Mouse (Mus musculus): ENCODE results near the gene Map4k1.
"Not testable (repeated sequence)": the region's sequence is repeated elsewhere in the genome, so short reads cannot be mapped to it uniquely, and the experiment has no call there.

The Map4k1 gene

DNA sequence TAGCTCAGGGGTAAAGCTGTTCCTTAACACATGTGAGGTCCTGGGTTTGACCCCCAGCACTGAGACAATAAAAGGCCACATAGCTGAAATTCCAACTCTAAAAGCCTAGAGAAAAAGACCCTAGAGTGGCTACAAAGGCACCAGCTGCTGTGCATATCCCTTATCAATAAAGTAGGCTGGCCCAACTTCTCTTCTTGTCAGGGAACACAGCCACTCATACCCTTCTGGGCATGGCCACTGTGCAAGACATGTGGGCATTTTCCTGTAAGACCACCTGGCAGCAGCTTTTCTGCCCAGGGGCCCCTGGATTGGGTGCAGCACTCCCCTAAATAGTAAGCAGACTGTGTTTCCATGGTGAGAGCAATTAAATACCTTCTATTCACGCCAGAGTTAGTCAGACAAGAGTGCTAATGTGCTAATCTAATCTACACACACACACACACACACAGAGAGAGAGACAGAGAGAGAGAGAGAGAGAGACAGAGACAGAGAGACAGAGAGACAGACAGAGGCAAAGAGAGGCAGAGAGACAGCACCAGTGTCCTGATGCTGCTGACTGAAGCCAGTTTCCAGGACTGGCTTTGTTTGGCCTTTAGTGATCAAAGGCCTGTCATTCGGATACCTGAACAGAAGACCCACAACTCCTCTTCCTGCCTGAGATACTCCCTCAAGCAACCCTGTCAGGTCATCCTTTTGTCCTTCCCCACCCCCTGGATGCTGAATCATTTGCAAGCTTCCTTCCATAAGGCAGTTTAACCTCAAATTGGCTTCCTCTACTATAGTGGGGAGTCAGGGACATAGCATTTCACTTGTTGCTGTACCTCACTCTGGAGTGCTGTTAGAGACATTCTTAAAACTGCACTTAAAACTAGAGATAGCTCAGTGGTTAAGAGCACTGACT, 28.1 kb upstream of the Map4k1 start:
- in situ Hi-C loops (cut with MboI; ENCODE audit: low pct_unique_long_range_greater_than_20kb in 1 of 2, low sequenced_read_pairs in 2 of 2, unreplicated experiment in 1 of 2), result no loop called here

DNA sequence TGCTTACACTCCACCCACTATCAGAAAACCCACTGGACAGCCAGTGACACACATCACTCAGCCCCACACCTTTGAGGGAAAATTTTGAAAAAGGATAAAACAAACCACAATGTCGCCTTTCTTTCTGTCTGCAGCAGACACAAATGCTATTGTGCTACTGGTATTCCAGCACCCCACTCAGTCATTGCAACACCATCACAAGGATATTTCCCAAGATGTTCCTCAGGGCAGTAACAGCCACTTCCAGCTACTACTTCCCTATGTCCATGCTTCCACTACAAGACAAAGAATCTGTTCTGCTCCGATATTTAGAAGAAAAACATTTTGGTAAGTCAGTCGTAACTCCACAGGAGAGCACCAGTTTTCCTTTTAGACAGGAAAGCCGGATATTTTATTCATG, 27.1 kb upstream of the Map4k1 start:
- in situ Hi-C loops (cut with MboI; ENCODE audit: low pct_unique_long_range_greater_than_20kb in 1 of 2, low sequenced_read_pairs in 2 of 2, unreplicated experiment in 1 of 2), result no loop called here

DNA sequence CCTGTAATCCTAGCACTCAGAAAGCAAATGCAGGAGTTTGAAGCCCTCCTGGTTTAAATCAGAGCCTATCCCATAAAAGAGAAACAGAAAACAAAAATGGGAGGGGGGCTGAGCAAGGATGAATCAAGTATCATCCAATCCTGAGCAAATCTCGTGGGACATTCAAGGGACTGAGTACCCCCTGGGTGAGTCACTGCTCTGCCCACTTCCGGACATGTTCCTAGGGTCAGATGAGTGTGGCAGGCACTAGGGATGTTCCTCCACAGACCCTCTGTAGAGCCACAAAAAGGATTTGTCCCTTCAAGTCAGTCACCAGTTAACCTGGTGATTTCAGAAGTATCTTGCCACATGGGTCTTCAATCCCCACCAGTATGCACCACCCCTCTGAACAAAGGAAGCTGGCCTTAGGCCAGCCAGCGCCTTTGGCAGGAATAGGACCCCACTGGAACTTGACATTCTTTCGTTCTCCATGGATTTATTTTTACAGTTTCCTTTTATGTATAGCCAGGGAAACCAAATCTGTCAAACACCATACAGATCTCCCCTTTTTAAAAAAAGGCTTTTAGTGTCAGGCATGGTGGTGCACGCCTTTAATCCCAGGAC, 26.5 kb upstream of the Map4k1 start:
- in situ Hi-C loops (cut with MboI; ENCODE audit: low pct_unique_long_range_greater_than_20kb in 1 of 2, low sequenced_read_pairs in 2 of 2, unreplicated experiment in 1 of 2), result no loop called here

DNA sequence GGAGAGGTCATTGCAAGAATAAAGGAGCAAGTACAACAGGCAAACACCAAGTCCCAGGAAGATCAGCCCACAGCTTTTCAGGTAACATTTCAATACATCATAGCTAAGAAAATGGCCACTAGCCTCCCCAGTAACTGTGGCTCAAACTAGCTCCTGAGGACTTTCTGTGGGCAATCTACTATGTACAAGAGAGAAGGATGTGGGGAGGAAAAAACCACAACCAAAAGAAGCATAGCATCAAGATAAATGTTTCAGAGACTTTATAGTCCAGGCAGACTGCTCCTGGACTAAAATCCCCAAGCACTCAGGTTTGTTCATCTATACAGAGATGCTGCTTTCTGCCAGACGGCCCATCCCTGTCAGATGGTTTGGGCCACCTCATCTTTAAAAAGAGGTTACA, 25.6 kb upstream of the Map4k1 start:
- in situ Hi-C loops (cut with MboI; ENCODE audit: low pct_unique_long_range_greater_than_20kb in 1 of 2, low sequenced_read_pairs in 2 of 2, unreplicated experiment in 1 of 2), result no loop called here

DNA sequence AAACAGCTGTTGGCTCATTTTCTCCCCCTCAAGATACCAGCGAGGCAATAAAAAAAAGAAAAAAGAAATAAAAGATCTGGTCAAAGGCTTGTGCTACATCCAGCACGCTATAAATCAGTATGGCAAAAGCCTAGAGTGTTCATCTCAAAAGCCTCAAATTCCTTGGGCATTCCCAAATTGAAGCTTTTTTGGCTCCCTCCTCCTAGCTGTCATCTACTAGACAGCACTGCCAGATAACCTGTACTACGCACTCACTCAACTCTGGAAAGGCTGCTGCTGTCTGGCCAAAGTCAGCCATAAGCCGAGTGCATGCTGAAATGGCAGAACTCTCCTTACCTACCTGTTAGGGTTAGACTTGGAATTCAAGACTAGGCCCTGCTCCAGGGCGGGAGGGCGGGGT, 24.6 kb upstream of the Map4k1 start:
- in situ Hi-C loops (cut with MboI; ENCODE audit: low pct_unique_long_range_greater_than_20kb in 1 of 2, low sequenced_read_pairs in 2 of 2, unreplicated experiment in 1 of 2), result no loop called here

DNA sequence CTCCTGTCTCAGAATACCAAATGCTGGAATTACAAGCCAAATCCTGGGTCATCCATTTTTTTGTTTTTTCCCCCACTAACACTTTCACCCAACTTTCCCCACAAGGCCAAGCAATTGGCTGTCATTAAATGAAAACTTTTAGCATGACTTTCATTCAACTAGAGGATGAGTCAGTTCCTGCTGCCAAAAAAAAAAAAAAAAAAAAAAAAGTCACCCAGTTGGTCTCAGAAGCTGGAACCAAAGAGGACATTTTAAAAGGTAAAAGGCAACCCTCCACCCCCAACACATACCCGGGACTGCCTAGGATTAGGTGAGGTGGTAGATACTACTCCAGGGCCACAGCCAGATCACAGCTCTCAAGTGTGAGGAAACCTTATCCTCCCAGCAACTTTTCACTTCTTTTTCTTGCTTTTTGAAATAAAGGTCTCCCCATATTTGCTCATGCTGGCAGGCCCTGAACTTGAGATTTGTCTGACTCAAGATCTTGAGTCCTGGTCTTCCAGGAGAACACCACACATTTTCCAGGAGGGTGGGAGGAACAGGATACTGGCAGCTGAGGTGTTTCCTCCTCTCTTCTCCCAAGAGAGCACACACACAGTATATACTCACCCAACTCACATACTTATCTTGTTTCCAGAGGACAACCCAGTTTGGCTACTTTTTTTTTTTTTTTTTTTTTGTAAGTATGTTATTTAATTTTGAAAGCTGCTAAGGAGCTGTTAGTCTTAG, 23.7 kb upstream of the Map4k1 start:
- in situ Hi-C loops (cut with MboI; ENCODE audit: low pct_unique_long_range_greater_than_20kb in 1 of 2, low sequenced_read_pairs in 2 of 2, unreplicated experiment in 1 of 2), result no loop called here

DNA sequence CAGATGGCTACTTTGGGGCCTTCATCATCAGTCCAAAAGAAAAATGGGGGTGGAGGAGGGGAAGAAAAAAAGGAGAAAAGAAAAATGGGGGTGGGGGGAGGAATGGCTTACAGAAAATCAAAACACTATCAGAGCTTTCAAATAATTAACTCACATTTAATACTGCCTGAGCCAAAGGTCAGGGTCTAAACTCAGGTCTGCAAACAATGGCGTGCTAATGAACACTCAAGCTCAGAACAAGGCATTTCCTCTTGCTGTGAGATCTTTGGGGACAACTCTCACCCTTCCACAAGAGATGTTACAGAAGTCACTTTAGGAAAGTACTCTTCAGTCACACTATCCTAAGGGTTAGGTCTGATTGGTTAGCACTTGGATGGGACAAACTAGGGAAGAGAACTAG, 23.1 kb upstream of the Map4k1 start:
- in situ Hi-C loops (cut with MboI; ENCODE audit: low pct_unique_long_range_greater_than_20kb in 1 of 2, low sequenced_read_pairs in 2 of 2, unreplicated experiment in 1 of 2), result no loop called here

DNA sequence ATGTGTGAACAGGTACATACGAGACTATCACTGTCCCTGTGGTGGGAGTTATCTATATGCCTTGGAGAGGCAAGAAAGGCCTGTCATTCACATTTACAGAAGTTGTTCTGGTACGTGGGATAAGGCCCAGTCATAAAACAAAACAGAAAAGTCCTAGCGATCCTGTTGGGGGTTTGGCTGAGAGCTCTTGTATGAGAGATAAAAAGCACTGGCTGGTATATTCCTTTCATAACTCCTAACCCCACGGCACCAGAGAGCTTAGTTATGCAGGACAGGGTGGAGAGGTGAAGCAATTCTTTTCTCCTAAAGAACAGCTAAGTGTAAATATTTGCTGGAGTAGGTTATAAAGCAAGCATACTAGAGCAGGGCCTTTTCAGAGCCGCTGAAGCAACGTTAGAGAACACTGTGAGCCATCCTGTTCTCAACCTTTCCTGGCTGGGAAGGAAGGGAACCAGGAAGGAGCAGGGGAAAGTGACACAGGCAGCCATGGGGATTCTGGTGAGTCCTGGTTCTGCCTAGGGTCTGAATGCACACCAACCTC, 22.3 kb upstream of the Map4k1 start:
- in situ Hi-C loops (cut with MboI; ENCODE audit: low pct_unique_long_range_greater_than_20kb in 1 of 2, low sequenced_read_pairs in 2 of 2, unreplicated experiment in 1 of 2), result no loop called here

DNA sequence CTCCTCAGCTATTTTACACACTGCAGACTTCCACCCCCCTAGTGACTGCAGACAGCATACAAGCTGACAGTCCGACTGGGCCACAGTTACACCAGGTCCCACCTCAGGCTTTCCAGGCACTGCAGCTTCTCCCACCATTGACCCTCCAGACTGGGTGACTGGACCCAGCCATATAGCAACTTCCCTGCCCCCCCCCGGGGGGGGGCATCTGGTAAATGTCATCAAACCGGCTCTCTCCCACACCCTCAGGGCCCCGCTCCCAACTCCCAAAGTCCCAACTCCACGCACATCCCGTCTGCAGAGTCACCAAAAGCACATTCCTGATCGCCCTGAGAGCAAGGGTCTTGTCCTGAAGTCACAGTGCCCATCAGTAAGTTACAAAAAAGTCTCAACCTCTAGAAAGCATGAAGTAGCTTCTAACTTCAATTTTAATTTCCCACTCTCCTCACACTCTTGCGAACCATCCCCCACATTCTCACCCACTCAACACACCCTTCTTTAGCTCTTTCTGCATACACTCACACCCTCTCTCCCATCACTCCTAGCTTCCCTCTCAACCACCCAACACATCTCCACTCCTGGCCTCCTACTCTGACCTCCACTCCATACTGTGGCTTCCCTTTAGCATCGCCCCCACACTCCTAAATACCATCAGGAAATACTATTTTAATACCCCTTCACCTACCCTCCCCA, 21.4 kb upstream of the Map4k1 start:
- in situ Hi-C loops (cut with MboI; ENCODE audit: low pct_unique_long_range_greater_than_20kb in 1 of 2, low sequenced_read_pairs in 2 of 2, unreplicated experiment in 1 of 2), result no loop called here

DNA sequence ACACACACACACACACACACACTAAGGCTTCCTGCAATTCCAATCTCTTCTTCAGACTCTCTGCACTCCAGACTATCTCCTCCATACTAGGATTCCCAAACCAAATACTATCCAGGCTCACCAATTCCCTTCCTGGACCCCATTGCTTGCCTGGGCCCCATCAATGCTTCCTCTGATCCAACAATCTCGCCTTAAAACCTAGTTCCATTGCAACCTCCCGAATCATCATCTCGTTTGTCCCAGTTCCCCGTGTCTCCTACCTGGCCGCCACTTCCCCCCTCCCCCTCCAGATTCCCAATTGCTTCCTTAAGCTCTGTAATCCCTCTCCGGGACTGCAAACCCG, 20.3 kb upstream of the Map4k1 start:
- in situ Hi-C loops (cut with MboI; ENCODE audit: low pct_unique_long_range_greater_than_20kb in 1 of 2, low sequenced_read_pairs in 2 of 2, unreplicated experiment in 1 of 2), result no loop called here

DNA sequence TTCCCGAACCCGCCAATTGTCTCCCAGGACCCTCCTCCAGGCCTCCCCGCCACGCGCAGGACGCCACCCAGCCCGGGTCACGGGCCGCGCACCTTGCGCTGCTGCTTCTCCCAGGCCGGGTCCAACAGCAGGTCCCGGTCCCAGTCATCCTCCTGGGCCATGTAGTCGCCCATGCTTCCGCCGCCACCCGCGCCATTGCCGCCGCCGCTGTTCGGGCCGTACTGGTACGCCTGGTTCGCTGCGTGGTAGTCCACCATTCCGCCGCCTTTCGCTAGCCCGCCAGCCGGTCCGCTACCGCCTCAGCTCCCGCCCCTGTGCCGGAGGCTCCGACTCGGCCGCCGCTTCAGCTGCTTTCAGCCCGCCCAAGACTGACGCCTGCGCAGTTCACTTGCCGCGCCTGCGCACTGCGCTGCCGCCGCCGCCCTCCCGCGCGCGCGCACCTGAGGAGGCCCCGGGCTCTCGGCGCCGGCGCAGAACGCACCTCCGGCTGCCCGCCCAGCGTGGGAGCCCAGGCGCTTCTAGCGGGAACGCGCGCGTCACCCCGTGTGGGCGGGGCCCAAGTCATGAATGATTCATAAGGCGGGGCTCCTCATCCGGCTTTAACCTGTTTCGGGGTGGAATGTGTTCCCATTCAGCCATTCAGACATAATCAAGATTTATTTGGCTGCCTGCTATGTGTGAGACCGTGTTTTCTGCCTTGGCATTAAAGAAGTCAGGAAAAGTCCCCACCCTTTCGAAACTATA, 19.8 kb upstream of the Map4k1 start, which contains the start of gene Actn4:
Gene Actn4, minus strand, starts transcription at position 414 of the 744 bp plus-strand sequence.
- in situ Hi-C loops (cut with MboI; ENCODE audit: low pct_unique_long_range_greater_than_20kb in 1 of 2, low sequenced_read_pairs in 2 of 2, unreplicated experiment in 1 of 2), result no loop called here

DNA sequence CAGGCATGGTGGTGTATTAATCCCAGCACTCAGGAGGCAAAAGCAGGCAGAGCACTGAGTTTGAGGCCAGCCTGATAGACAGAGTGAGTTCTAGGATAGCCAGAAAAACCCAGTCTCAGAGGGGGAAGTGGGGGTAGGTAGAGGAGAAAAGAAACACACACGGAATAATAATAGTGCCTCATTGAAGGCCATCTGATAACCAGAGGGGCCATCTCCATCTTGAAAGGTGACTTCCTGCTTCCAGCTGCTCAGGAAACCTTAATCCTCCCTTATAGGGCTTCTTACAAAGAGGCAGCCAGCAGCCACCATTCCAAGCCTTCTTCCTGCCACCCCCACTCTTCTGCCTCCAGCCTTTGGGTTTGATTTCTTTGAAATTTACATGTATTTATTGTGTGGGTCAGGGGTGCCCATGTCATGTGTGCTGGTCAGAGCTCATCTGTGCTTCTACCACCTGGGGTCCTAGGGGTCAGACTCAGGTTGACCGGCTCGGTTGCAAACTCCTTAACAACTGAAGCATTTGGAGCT, 18.4 kb upstream of the Map4k1 start:
- in situ Hi-C loops (cut with MboI; ENCODE audit: low pct_unique_long_range_greater_than_20kb in 1 of 2, low sequenced_read_pairs in 2 of 2, unreplicated experiment in 1 of 2), result no loop called here

DNA sequence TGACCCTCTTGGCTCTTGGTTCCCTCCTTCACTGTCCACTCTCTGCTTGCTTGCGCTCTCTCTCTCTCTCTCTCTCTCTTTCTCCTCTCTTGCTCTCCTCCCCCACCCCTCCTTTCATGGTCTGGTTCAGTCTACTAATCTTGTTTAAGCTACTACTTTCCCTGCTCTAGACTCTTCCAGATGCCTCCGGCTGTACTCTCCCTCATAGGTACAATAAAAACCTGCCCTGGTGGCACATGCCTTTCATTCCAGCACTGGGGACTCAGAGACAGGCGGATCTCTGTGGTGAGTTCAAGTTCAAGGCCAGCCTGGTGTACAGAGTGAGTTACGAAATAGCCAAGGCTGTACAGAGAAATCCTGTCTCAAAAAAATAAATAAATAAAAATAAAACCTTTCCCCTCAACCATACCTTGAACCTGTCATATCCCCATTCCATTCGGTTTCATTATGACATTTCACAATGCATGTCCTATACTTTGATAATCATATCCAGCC, 16.5 kb upstream of the Map4k1 start:
- in situ Hi-C loops (cut with MboI; ENCODE audit: low pct_unique_long_range_greater_than_20kb in 1 of 2, low sequenced_read_pairs in 2 of 2, unreplicated experiment in 1 of 2), result no loop called here

DNA sequence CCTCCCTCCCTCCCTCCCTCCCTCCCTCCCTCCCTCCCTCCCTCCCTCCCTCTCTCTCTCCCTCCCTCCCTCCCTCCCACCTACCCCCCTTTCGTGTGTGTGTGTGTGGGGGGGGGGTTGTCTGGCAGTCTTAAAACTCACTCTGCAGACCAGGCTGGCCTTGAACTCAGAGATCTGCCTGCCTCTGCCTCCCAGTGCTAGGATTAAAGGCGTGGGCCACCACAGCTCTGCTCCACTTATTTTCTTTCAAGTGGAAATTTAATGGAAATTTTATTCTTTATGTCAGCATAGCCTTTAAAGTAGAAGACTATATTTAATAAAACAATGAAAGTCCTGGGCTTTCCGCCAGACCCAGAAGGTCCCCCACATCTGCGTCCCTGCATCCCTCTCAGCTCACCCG, 15.7 kb upstream of the Map4k1 start:
- in situ Hi-C loops (cut with MboI; ENCODE audit: low pct_unique_long_range_greater_than_20kb in 1 of 2, low sequenced_read_pairs in 2 of 2, unreplicated experiment in 1 of 2), result no loop called here

DNA sequence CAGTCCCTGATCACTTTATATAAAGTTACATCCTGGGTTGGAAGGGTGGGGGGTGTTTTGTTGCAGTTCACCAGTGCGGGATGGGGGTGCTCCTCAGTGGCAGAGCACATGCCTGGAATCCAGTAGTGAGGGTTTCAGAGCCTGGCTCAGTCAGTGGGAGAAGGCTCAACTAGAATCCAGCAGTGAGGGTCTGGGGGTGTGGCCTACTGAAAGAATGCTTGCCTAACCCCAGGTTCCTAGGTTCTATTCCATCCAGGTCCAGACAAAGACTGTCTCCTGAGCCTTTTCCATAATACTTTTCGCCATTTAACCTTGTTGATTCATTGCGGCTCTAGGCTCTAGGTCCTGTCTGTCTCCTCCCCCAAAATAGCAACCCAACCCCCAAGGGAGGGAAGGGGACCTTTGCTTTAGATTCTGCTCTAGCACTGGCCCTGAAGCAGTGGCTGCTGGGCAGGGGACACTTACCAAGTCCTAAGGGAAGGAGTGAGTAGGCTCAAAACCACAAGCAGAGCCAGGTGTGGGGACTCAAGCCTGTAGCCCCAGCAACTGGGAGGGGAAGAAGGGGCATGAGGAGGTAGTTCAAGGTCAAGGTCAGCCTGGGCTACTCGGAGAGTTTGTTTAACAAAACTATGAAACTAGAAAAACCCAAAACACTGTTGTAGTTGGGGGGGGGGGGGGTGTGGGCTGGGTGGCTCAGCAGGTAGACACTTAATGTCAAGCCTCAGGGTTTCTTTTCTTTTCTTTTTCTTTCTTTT, 14.9 kb upstream of the Map4k1 start:
- in situ Hi-C loops (cut with MboI; ENCODE audit: low pct_unique_long_range_greater_than_20kb in 1 of 2, low sequenced_read_pairs in 2 of 2, unreplicated experiment in 1 of 2), result no loop called here

DNA sequence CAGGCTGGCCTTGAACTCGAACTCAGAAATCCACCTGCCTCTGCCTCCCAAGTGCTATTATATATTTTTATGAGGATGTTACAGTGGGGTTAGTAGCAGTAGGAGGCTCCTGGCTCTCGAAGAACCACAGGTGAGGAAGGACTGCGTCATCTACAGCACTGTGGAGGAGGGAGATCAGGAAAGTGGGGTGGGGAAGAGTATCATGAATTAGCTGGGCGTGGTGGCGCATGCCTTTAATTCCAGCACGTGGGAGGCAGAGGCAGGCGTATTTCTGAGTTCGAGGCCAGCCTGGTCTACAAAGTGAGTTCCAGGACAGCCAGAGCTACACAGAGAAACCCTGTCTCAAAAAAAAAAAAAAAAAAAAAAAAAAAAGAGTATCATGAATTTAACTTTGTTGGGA, 13.7 kb upstream of the Map4k1 start:
- in situ Hi-C loops (cut with MboI; ENCODE audit: low pct_unique_long_range_greater_than_20kb in 1 of 2, low sequenced_read_pairs in 2 of 2, unreplicated experiment in 1 of 2), result not testable (repeated sequence)

DNA sequence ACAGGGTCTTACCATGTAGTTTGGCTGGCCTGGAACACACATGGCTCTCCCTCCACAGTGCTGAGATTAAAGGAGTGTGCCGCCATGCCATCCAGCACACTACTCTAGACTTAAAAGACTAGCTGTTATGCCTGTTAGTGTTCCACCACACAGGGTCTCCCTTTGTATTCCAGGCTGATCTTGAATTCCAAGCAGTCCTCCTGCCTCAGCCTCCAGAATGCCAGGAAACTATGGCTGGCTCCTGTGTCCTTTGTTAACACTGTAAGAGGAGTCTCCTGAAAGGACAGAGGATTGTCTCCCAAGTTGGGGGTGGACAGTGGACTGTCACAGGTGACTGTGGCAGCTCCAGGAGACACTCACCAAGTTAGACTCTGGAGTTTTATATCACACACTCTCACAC, 12.6 kb upstream of the Map4k1 start:
- in situ Hi-C loops (cut with MboI; ENCODE audit: low pct_unique_long_range_greater_than_20kb in 1 of 2, low sequenced_read_pairs in 2 of 2, unreplicated experiment in 1 of 2), result no loop called here

All from mouse embryonic stem cell (cell line).